Mouse (Mus musculus) effector memory CD4-positive, alpha-beta T cell, adult 7 months (primary cell): ENCODE results near the gene Gm8374. TPM values are rescaled to one million over a fixed set of nuclear protein-coding genes. Genes with fewer than 3 reads are reported as not detected.

ENCODE experiments used
- polyA plus RNA-seq: library from polyadenylated mRNA; unstranded; fragments of 100-300 nt; shearing (Covaris generic); gene quantifications from one replicate; pipeline ENCODE4 v1.2.1, GENCODE M21; 2017

Gene Gm8374
- not detected for polyA plus RNA-seq

GRCm38 (mm10) chr14:7365034-7365433 lies at the start of gene Gm8374:
TSS of gene Gm8374 (minus strand) at chr14:7365134.

GRCm38 (mm10) chr14:7332295-7332694 lies 32.6 kb downstream of the Gm8374 start, which contains the start of gene Gm5797:
TSS of gene Gm5797 (minus strand) at chr14:7332395.

GRCm38 (mm10) chr14:7314661-7315060 lies 50.3 kb downstream of the Gm8374 start, which contains the start of gene Gm3739:
TSS of gene Gm3739 (minus strand) at chr14:7315049.

Other genes with a start within 250 kb of the Gm8374 start
- gene Gm6676, start 239.7 kb downstream of the Gm8374 start, polyA plus RNA-seq: not detected
- gene Gm3512, start 190.6 kb downstream of the Gm8374 start, polyA plus RNA-seq: 0.46 TPM
- not detected for gene Gm16434, start 170.6 kb downstream of the Gm8374 start, polyA plus RNA-seq
- gene Gm3727, start 100.4 kb downstream of the Gm8374 start, polyA plus RNA-seq: not detected
- gene Gm3739, start 50.1 kb downstream of the Gm8374 start, polyA plus RNA-seq: not detected
- not detected for gene Gm5797, start 32.7 kb downstream of the Gm8374 start, polyA plus RNA-seq
- not detected for gene Gm3755, start 85.8 kb upstream of the Gm8374 start, polyA plus RNA-seq
- 0.39 TPM for gene Gm3752, start 118.6 kb upstream of the Gm8374 start, polyA plus RNA-seq
- not detected for gene Gm3558, start 203.4 kb upstream of the Gm8374 start, polyA plus RNA-seq
- gene Gm10338, start 230.5 kb upstream of the Gm8374 start, polyA plus RNA-seq: not detected